Mouse (Mus musculus) erythroblast, embryonic 14.5 days (primary cell): ENCODE data around the gene AW146154.

Experiments
- GATA1 ChIP-seq: IDR thresholded peaks from 2 replicates; pipeline ENCODE4 v1.6.1; 2012; ENCODE audit warnings: low read length, inconsistent platforms, mixed read lengths
- TAL1 ChIP-seq: IDR thresholded peaks from 3 replicates; pipeline ENCODE4 v1.6.1; 2012; ENCODE audit warnings: low read length, inconsistent platforms, mixed read lengths

DNA sequence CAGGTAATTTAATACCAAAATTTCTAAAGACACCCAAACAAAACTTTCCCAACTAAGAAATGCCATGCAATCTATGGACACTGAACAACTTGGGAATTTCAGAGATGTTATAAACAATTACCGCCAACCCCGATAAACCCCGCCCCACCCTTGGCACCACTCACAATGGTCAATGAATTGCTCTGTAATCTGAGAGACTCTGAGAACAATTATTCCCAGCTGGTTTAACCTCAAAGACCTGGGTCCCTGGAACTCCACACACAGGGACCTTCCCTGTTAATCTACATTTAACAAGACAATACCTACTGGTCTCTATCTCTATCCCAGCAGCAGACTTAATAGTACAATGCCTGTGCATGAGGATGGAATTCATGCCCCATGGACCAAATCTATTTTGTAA lies 13.0 kb upstream of the AW146154 start:
- no peak for TF ChIP-seq TAL1
- no peak for TF ChIP-seq GATA1
